Mouse (Mus musculus): ENCODE data around the gene Arhgap31. TPM values are rescaled to one million over a fixed set of nuclear protein-coding genes. Genes with fewer than 3 reads are reported as not detected.

Arhgap31 gene
- polyA plus RNA-seq, 1 experiment from 2014 or later, result 7.3 TPM

DNA sequence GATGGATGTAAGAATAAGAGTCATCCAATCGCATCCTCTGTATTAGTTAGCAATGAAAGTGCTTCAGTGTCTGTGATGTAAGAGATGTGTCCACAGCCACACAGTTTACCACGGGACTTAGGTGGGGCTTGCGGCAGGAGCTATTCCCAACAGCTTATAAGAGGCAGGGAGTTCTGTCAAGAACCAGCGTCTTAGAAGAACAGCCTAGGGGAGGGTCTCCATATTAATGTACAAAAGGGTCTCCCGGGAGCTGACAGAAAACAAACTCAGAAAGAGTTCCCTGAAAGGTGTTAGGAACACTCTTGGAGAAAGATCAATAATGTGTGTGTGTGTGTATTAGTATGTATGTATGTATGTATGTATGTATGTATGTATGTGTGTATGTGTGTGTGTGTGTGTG lies 60.4 kb downstream of the Arhgap31 start:
- WGBS, result 87% methylated on average over 5 of the region's 5 CpGs
- H3K36me3 ChIP-seq, result no peaks in the 10 kb centered on the region
- DNase-seq (ENCODE audit: low spot score), result no peak

GRCm38 (mm10) chr16:38651721-38652231 lies 61.3 kb downstream of the Arhgap31 start:
- Histone ChIP-seq H3K9me3 (replicated peaks) (no peaks in the 10 kb centered on the region), H3K4me1 (peaks cover 9% of the 10 kb centered on the region), H3K27me3 (ENCODE audit: low read depth, poor library complexity, severe bottlenecking) (no peaks in the 10 kb centered on the region), H3K4me3 (no peak overlapping the region), H3K27ac (replicated peaks) (no peak overlapping the region), H3K36me3 (no peaks in the 10 kb centered on the region)
- no peak for DNase-seq (ENCODE audit: low spot score)
- 83% methylated on average over 10 of the region's 10 CpGs for WGBS

More for the DNA sequence above, 60.4 kb downstream of the Arhgap31 start:
- no peaks in the 10 kb centered on the region for H3K27me3 ChIP-seq (ENCODE audit: low read depth, poor library complexity, severe bottlenecking)
- H3K4me1 ChIP-seq, result peaks cover 9% of the 10 kb centered on the region
- no peak overlapping the region for H3K27ac ChIP-seq (replicated peaks)
- H3K4me3 ChIP-seq, result no peak overlapping the region
- no peaks in the 10 kb centered on the region for H3K9me3 ChIP-seq (replicated peaks)

DNA sequence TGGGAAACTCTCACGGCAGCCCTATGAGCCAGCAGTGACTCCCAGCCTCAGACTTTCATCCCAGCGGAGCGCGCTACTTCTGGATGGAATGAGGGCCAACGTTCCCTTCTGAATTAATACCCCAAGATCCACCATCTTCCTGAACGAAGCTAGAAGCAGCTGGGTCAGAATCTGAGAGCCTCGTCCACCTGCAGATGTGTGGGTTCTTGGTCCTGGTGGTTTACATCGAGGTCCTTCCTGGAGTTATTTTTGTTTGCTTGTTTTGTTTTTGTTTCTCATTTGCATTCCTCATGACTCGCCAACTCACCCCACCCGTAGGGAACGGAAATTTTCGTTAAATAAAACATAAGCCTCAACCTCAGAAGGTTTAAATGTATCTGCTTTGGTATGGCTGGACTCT lies 61.8 kb downstream of the Arhgap31 start:
- Histone ChIP-seq H3K27me3 (ENCODE audit: low read depth, poor library complexity, severe bottlenecking) (no peaks in the 10 kb centered on the region), H3K36me3 (no peaks in the 10 kb centered on the region)
- 86% methylated on average over 12 of the region's 12 CpGs for WGBS

DNA sequence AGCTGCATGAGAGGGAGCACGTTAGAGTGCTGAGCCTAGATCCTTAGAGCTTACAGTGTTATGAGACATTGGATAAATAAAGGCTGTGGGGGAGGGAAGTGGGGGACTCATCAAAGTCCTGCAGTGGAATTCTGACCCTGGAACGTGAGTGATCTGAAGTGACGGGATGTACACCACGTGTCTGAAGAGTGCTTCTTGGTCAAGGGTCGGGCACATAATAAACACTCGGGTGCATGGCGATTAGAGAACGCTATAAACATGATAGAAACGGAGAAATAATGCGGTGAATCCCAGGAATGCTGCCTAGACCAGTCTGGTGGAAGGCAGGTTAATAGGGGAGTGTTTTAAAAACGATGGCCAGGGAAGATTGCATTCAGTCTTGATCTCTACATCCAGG lies 63.6 kb downstream of the Arhgap31 start:
- WGBS, result 72% methylated on average over 11 of the region's 11 CpGs
- Histone ChIP-seq H3K27me3 (ENCODE audit: low read depth, poor library complexity, severe bottlenecking) (no peaks in the 10 kb centered on the region), H3K9me3 (replicated peaks) (no peaks in the 10 kb centered on the region), H3K36me3 (no peaks in the 10 kb centered on the region), H3K4me1 (peaks cover 9% of the 10 kb centered on the region), H3K27ac (replicated peaks) (no peak overlapping the region), H3K4me3 (no peak overlapping the region)
- DNase-seq (ENCODE audit: low spot score), result no peak

More for the DNA sequence above, 61.8 kb downstream of the Arhgap31 start:
- Histone ChIP-seq H3K27ac (replicated peaks) (no peak overlapping the region), H3K4me1 (peaks cover 9% of the 10 kb centered on the region), H3K9me3 (replicated peaks) (no peaks in the 10 kb centered on the region), H3K4me3 (no peak overlapping the region)
- no peak for DNase-seq (ENCODE audit: low spot score)

DNA sequence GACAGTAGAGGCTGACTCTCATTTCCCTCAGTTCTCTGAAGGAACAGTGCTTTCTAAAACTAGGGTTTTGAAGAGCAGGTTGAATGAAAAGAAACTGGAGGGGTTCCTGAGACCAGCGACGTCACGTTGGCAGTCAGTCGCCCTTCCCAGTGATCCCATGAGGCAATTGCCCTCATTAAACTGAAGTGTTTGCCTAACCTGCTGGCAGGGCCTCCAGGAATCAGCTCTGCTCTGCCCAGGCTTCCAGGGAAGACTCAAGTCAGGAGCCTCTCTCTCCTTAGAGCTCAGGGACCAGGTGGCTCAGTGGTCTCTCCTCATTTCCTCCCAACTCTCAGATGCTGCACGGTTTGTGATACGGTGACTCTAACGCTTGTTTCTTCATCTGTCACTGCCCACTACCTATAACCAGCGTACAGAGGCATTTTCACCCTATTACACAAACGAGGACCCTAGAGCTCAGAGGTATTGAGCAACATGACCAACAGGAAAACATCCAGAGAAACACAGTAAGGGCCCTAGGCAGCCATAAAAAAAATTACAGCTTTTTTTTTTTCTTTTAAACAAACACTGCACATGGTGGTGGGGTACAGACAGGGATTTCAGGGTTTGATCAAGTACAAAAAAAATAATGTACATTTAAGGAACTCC lies 64.2 kb downstream of the Arhgap31 start:
- no peak overlapping the region for H3K4me3 ChIP-seq
- H3K27ac ChIP-seq (replicated peaks), result no peak overlapping the region
- DNase-seq (ENCODE audit: low spot score), result no peak
- H3K9me3 ChIP-seq (replicated peaks), result no peaks in the 10 kb centered on the region
- 87% methylated on average over 9 of the region's 9 CpGs for WGBS
- peaks cover 8% of the 10 kb centered on the region for H3K4me1 ChIP-seq
- no peaks in the 10 kb centered on the region for H3K36me3 ChIP-seq
- H3K27me3 ChIP-seq (ENCODE audit: low read depth, poor library complexity, severe bottlenecking), result no peaks in the 10 kb centered on the region

DNA sequence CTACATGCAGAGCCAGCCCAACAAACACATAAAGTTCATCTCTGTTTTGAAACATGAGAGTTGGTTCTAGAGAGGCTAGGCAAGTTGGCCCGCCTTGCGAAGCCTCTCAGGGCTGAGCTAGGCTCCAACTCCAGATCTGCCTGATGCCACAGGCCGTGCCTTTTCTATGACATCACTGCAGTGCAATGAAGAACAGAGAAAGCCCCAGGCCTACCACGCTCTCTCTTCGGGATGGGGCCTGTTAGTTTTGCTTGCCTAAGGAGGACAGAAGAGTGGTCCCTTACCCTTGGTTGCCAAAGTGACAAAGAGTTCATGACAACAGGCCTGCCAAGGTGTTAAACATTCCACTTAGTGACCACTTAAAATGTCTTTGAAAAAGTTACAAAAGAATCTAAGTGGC lies 64.9 kb downstream of the Arhgap31 start:
- Histone ChIP-seq H3K4me3 (no peak overlapping the region), H3K4me1 (peaks cover under 1% of the 10 kb centered on the region), H3K9me3 (replicated peaks) (no peaks in the 10 kb centered on the region), H3K27me3 (ENCODE audit: low read depth, poor library complexity, severe bottlenecking) (no peaks in the 10 kb centered on the region), H3K27ac (replicated peaks) (no peak overlapping the region), H3K36me3 (no peaks in the 10 kb centered on the region)
- DNase-seq (ENCODE audit: low spot score), result no peak
- WGBS, result 86% methylated on average over 5 of the region's 5 CpGs

GRCm38 (mm10) chr16:38644455-38644854 lies 68.6 kb downstream of the Arhgap31 start:
- Histone ChIP-seq H3K27ac (replicated peaks) (no peak overlapping the region), H3K9me3 (replicated peaks) (no peaks in the 10 kb centered on the region), H3K36me3 (no peaks in the 10 kb centered on the region), H3K27me3 (ENCODE audit: low read depth, poor library complexity, severe bottlenecking) (no peaks in the 10 kb centered on the region), H3K4me1 (no peaks in the 10 kb centered on the region), H3K4me3 (no peak overlapping the region)
- 80% methylated on average over 2 of the region's 2 CpGs for WGBS
- no peak for DNase-seq (ENCODE audit: low spot score)

DNA sequence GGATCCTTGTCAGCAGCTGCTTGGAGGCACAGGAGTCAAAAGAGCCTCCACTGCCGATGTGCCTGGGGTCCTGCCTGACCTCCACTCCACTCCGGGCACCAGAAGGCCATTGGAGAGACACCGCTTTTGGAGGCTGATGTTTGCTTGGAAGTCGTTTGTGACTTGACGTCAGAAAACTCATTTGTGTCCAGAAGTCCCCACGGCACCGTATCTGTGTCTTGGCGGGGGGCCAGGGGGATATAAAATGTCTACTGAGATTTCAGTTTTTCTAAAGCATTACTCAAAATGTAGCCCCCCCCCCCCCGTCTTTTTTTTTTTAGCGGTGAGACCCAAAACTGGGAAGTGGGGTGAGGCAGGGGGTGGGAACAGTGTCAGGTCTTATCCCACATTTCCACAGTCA lies 76.0 kb downstream of the Arhgap31 start:
- WGBS, result 79% methylated on average over 10 of the region's 10 CpGs
- no peak overlapping the region for H3K4me3 ChIP-seq
- no peaks in the 10 kb centered on the region for H3K36me3 ChIP-seq
- H3K4me1 ChIP-seq, result no peaks in the 10 kb centered on the region
- no peak for DNase-seq (ENCODE audit: low spot score)
- H3K27me3 ChIP-seq (ENCODE audit: low read depth, poor library complexity, severe bottlenecking), result no peaks in the 10 kb centered on the region
- no peak overlapping the region for H3K27ac ChIP-seq (replicated peaks)
- no peaks in the 10 kb centered on the region for H3K9me3 ChIP-seq (replicated peaks)

- Histone ChIP-seq H3K9me3 (replicated peaks) (no peaks in the 10 kb centered on the region), H3K27ac (replicated peaks) (no peak overlapping the region)
- peak; percentile 39 for DNase-seq (ENCODE audit: low spot score)
These were observed 76.4 kb downstream of the Arhgap31 start for GRCm38 (mm10) chr16:38636682-38637081.

DNA sequence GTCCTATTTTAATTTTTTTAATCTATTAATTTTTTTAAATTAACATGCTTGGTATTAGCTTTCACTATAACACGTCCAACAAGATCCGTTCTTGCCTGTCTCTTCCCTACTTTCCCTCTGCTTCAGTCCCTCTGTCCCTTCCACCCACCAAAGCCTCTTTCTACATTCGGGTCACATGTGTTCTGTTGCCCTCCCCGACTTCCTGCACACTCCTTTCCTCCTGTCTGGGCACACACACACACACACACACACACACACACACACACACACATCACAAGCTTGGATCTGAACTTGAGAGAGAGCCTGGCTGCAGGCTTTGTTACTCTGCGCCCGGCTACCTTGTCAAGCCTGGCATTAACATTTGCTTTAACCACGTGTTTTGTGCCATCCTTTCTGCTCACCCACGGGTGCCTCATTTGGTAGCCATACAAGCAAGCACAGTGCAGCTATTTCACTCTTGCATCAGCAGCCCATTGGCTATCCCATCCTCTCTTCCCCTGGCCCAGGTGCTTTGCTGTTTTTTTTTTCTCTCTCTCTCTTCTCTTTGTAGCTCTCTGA lies 77.2 kb downstream of the Arhgap31 start:
- WGBS, result 77% methylated on average over 8 of the region's 8 CpGs
- Histone ChIP-seq H3K9me3 (replicated peaks) (no peaks in the 10 kb centered on the region), H3K4me1 (no peaks in the 10 kb centered on the region), H3K27me3 (ENCODE audit: low read depth, poor library complexity, severe bottlenecking) (no peaks in the 10 kb centered on the region), H3K4me3 (no peak overlapping the region), H3K36me3 (no peaks in the 10 kb centered on the region), H3K27ac (replicated peaks) (no peak overlapping the region)
- DNase-seq (ENCODE audit: low spot score), result no peak

More at GRCm38 (mm10) chr16:38636682-38637081, 76.4 kb downstream of the Arhgap31 start:
- 75% methylated on average over 9 of the region's 9 CpGs for WGBS
- Histone ChIP-seq H3K27me3 (ENCODE audit: low read depth, poor library complexity, severe bottlenecking) (no peaks in the 10 kb centered on the region), H3K4me3 (no peak overlapping the region), H3K36me3 (no peaks in the 10 kb centered on the region), H3K4me1 (no peaks in the 10 kb centered on the region)

DNA sequence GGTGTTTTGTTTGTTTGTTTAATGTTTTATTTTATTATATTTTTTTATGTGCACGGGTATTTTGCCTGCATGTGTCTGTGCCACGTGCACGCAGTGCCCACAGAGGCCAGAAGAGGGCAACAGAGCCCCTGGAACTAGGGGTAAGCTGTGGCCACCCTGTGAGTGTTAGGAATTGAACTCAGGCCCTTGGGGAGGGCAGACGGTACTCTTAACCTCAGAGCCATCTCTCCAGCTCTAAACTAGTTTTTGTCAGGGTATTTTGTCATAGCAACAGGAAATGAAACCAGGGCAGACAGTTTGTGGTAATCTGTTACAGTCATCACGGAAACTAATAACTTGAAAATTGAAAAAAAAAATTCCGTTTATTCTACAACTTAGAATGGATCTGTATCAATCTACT lies 80.9 kb downstream of the Arhgap31 start:
- DNase-seq (ENCODE audit: low spot score), result peak; percentile 48
- H3K9me3 ChIP-seq (replicated peaks), result no peaks in the 10 kb centered on the region
- WGBS, result 60% methylated on average over 6 of the region's 6 CpGs
- no peaks in the 10 kb centered on the region for H3K36me3 ChIP-seq
- H3K4me1 ChIP-seq, result no peaks in the 10 kb centered on the region
- no peaks in the 10 kb centered on the region for H3K27me3 ChIP-seq (ENCODE audit: low read depth, poor library complexity, severe bottlenecking)
- H3K4me3 ChIP-seq, result no peak overlapping the region
- H3K27ac ChIP-seq (replicated peaks), result no peak overlapping the region

DNA sequence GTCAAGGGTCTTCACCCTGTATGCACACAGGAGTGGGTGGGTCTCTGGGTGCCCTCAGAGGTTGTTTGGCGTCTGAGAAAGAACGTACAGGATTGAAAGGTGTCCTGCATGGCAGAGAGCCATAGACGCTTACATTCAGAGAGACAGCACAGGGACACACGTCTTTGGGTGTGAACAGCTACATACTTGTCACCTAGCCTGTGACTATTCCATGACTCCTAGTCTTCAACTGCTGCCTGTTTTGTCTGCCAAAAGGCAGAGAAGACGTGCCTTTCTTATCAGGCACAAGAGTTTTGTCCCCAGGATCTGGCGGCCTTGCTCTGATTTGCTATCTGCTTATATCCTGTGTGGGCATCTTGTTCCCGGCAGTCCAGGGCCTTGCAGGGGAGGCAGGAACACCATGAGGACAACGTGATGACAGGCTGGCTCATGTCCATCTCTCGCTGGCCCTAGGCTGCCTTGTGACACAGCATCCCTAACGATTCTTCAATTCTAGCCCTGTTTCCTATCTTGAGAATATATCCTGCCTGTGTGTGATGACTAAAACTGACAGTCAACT lies 87.2 kb downstream of the Arhgap31 start:
- Histone ChIP-seq H3K27ac (replicated peaks) (no peak overlapping the region), H3K4me3 (no peak overlapping the region), H3K4me1 (no peaks in the 10 kb centered on the region), H3K27me3 (ENCODE audit: low read depth, poor library complexity, severe bottlenecking) (no peaks in the 10 kb centered on the region), H3K36me3 (no peaks in the 10 kb centered on the region), H3K9me3 (replicated peaks) (no peaks in the 10 kb centered on the region)
- WGBS, result 89% methylated on average over 10 of the region's 10 CpGs
- no peak for DNase-seq (ENCODE audit: low spot score)

DNA sequence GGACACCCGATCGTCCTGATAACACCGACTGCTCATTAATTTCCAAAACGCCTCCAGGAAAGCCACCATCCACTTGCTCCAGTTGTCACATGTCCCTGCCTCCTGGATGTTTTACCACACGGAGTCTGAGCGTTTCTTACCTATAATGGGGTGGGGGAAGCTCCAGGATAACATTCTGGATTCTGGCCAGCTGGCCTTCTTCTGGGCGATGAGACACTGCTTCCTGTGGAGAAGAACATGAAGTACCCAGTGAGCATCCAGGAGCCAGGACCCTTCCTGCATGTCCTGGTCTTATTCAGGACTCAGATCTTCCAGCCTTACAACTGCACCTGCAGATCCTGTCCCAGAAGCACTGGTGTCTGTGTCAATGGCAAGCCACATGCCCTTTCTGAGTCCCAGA lies 87.7 kb downstream of the Arhgap31 start:
- Histone ChIP-seq H3K4me3 (no peak overlapping the region), H3K9me3 (replicated peaks) (no peaks in the 10 kb centered on the region), H3K27ac (replicated peaks) (no peak overlapping the region), H3K27me3 (ENCODE audit: low read depth, poor library complexity, severe bottlenecking) (no peaks in the 10 kb centered on the region), H3K4me1 (no peaks in the 10 kb centered on the region), H3K36me3 (no peaks in the 10 kb centered on the region)
- 88% methylated on average over 7 of the region's 7 CpGs for WGBS
- DNase-seq (ENCODE audit: low spot score), result no peak

Measured in midbrain, embryonic 10.5 days (tissue).